Mouse (Mus musculus) liver, embryonic 13.5 days (tissue): ENCODE results near the gene AI481877. TPM values are rescaled to one million over a fixed set of nuclear protein-coding genes. Genes with fewer than 3 reads are reported as not detected.

Experiments
- ATAC-seq: fragments of 200-750 bp; cut with Nextera tagmentation; 2 replicates; pipeline ENCODE4 v1.8.0; 2017; ENCODE audit warnings: low read depth, mild to moderate bottlenecking, moderate number of reproducible peaks, moderate library complexity
- DNase-seq: peaks from one replicate; pipeline ENCODE4 v3.0.0; 2022
- H3K27ac ChIP-seq: fragments of 300-500 bp; sonication (generic); 2 replicates; pipeline ENCODE4 v1.5.1; 2015; ENCODE audit warnings: moderate library complexity, mild to moderate bottlenecking, inconsistent platforms
- H3K27me3 ChIP-seq: fragments of 300-500 bp; sonication (generic); 2 replicates; pipeline ENCODE4 v1.6.1; 2015; ENCODE audit warnings: mild to moderate bottlenecking, inconsistent platforms
- H3K36me3 ChIP-seq: fragments of 300-500 bp; sonication (generic); 2 replicates; pipeline ENCODE4 v1.6.1; 2015; ENCODE audit warnings: mild to moderate bottlenecking, inconsistent platforms
- H3K4me1 ChIP-seq: fragments of 300-500 bp; sonication (generic); replicated peaks from 2 replicates; pipeline ENCODE4 v1.6.1; 2015; ENCODE audit warnings: inconsistent platforms
- H3K4me2 ChIP-seq: fragments of 300-500 bp; sonication (generic); 2 replicates; pipeline ENCODE4 v1.6.1; 2015; ENCODE audit warnings: inconsistent platforms, mild to moderate bottlenecking, moderate library complexity
- H3K4me3 ChIP-seq: fragments of 300-500 bp; sonication (generic); replicated peaks from 2 replicates; pipeline ENCODE4 v1.5.1; 2015; ENCODE audit warnings: mild to moderate bottlenecking, inconsistent platforms
- H3K9ac ChIP-seq: fragments of 300-500 bp; sonication (generic); 2 replicates; pipeline ENCODE4 v1.6.1; 2015; ENCODE audit warnings: mild to moderate bottlenecking, inconsistent platforms
- H3K9me3 ChIP-seq: fragments of 300-500 bp; sonication (generic); replicated peaks from 2 replicates; pipeline ENCODE4 v1.6.1; 2016; ENCODE audit warnings: inconsistent platforms
- WGBS: fragments of 180-500 bp; shearing (Covaris S2); methylation state at CpG from one replicate; pipeline ENCODE4 v1.1.7; 2015; ENCODE audit not compliant: insufficient replicate concordance; 5-methylcytosine and 5-hydroxymethylcytosine counted together
- polyA plus RNA-seq: library from polyadenylated mRNA; unstranded; fragments of >200 nt; fragmentation: Nextera tagmentation; extraction: Ambion mirVana; gene quantifications from 2 replicates; pipeline ENCODE4 v1.2.1, GENCODE M21; 2015

The AI481877 gene
- polyA plus RNA-seq, 1 experiment from 2014 or later: not detected

GRCm38 (mm10) chr4:59016922-59017321, 121.9 kb downstream of the AI481877 start:
- H3K27me3 ChIP-seq: no peaks in the 10 kb centered on the region
- no peak overlapping the region for H3K4me2 ChIP-seq
- H3K9ac ChIP-seq: no peak overlapping the region
- peaks cover 37% of the 10 kb centered on the region for H3K36me3 ChIP-seq
- H3K27ac ChIP-seq: no peak overlapping the region
- peaks cover 10% of the 10 kb centered on the region for H3K4me1 ChIP-seq
- ATAC-seq (peak; percentile 65), DNase-seq (no peak)
- no peaks in the 10 kb centered on the region for H3K9me3 ChIP-seq
- no peak overlapping the region for H3K4me3 ChIP-seq
- 48% methylated on average over 2 of the region's 2 CpGs for WGBS

- Histone ChIP-seq H3K27me3 (no peaks in the 10 kb centered on the region), H3K4me2 (no peak overlapping the region), H3K9ac (no peak overlapping the region), H3K4me1 (peaks cover 26% of the 10 kb centered on the region), H3K9me3 (no peaks in the 10 kb centered on the region), H3K4me3 (no peak overlapping the region), H3K27ac (no peak overlapping the region), H3K36me3 (peaks cover 27% of the 10 kb centered on the region)
- DNase-seq: no peak
- no peak for ATAC-seq
- 75% methylated on average over 3 of the region's 3 CpGs for WGBS
Observed at GRCm38 (mm10) chr4:59015181-59015580, 123.6 kb downstream of the AI481877 start.

- H3K4me2 ChIP-seq: no peak overlapping the region
- peaks cover 52% of the 10 kb centered on the region for H3K4me1 ChIP-seq
- H3K27me3 ChIP-seq: no peaks in the 10 kb centered on the region
- ATAC-seq (no peak), DNase-seq (no peak)
- H3K9ac ChIP-seq: no peak overlapping the region
- no peak overlapping the region for H3K4me3 ChIP-seq
- 43% methylated on average over 3 of the region's 3 CpGs for WGBS
- peaks cover 6% of the 10 kb centered on the region; the same call in 1 of the 2 replicates for H3K36me3 ChIP-seq
- no peak overlapping the region; the same call in 1 of the 2 replicates for H3K27ac ChIP-seq
- no peaks in the 10 kb centered on the region for H3K9me3 ChIP-seq
Observed at GRCm38 (mm10) chr4:59011446-59011845, 127.3 kb downstream of the AI481877 start.

- Histone ChIP-seq H3K9me3 (no peaks in the 10 kb centered on the region), H3K4me3 (no peak overlapping the region), H3K4me1 (peaks cover 69% of the 10 kb centered on the region), H3K27ac (no peak overlapping the region), H3K36me3 (peaks cover 6% of the 10 kb centered on the region; the same call in 1 of the 2 replicates), H3K27me3 (no peaks in the 10 kb centered on the region), H3K9ac (no peak overlapping the region), H3K4me2 (no peak overlapping the region)
- no peak for DNase-seq
- ATAC-seq: no peak
- 22% methylated on average over 4 of the region's 4 CpGs for WGBS
Observed at GRCm38 (mm10) chr4:59009696-59010095, 129.1 kb downstream of the AI481877 start.

GRCm38 (mm10) chr4:59009186-59009585, 129.6 kb downstream of the AI481877 start:
- no peak overlapping the region for H3K27ac ChIP-seq
- no peaks in the 10 kb centered on the region for H3K9me3 ChIP-seq
- no peaks in the 10 kb centered on the region for H3K27me3 ChIP-seq
- peak overlapping the region; percentile 11; the same call in 1 of the 2 replicates for H3K4me2 ChIP-seq
- DNase-seq: no peak
- H3K9ac ChIP-seq: no peak overlapping the region
- H3K4me3 ChIP-seq: no peak overlapping the region
- peaks cover 4% of the 10 kb centered on the region; the same call in 1 of the 2 replicates for H3K36me3 ChIP-seq
- peaks cover 74% of the 10 kb centered on the region for H3K4me1 ChIP-seq
- WGBS: 41% methylated on average over 7 of the region's 7 CpGs
- ATAC-seq: no peak

- no peak for DNase-seq
- Histone ChIP-seq H3K4me1 (peaks cover 81% of the 10 kb centered on the region), H3K27ac (no peak overlapping the region), H3K4me2 (no peak overlapping the region), H3K4me3 (no peak overlapping the region), H3K9me3 (no peaks in the 10 kb centered on the region), H3K27me3 (no peaks in the 10 kb centered on the region), H3K36me3 (no peaks in the 10 kb centered on the region), H3K9ac (no peak overlapping the region)
- WGBS: 76% methylated on average over 5 of the region's 5 CpGs
- no peak for ATAC-seq
Observed at GRCm38 (mm10) chr4:59007974-59008373, 130.8 kb downstream of the AI481877 start.

- ATAC-seq: no peak
- Histone ChIP-seq H3K27ac (no peak overlapping the region), H3K27me3 (no peaks in the 10 kb centered on the region), H3K36me3 (no peaks in the 10 kb centered on the region), H3K4me3 (no peak overlapping the region), H3K9ac (no peak overlapping the region), H3K9me3 (no peaks in the 10 kb centered on the region), H3K4me2 (no peak overlapping the region), H3K4me1 (peaks cover 85% of the 10 kb centered on the region)
- 70% methylated on average over 6 of the region's 6 CpGs for WGBS
- DNase-seq: no peak
Observed at GRCm38 (mm10) chr4:59007016-59007415, 131.8 kb downstream of the AI481877 start.

- Histone ChIP-seq H3K4me2 (no peak overlapping the region), H3K9me3 (no peaks in the 10 kb centered on the region), H3K4me3 (no peak overlapping the region), H3K4me1 (peaks cover 77% of the 10 kb centered on the region), H3K36me3 (no peaks in the 10 kb centered on the region), H3K9ac (no peak overlapping the region), H3K27me3 (no peaks in the 10 kb centered on the region), H3K27ac (no peak overlapping the region)
- 50% methylated on average over 8 of the region's 8 CpGs for WGBS
- ATAC-seq (no peak), DNase-seq (no peak)
Observed at GRCm38 (mm10) chr4:59006211-59006610, 132.6 kb downstream of the AI481877 start.

- H3K9ac ChIP-seq: peak overlapping the region; percentile 95
Observed at GRCm38 (mm10) chr4:59003806-59004200, 135.0 kb downstream of the AI481877 start.

GRCm38 (mm10) chr4:59002948-59003805, 135.6 kb downstream of the AI481877 start, which contains the start of gene Gm20503:
Gm20503 (plus strand) TSS chr4:59003210.
- Histone ChIP-seq H3K4me1 (peaks cover 55% of the 10 kb centered on the region), H3K9me3 (no peaks in the 10 kb centered on the region), H3K36me3 (no peaks in the 10 kb centered on the region), H3K27me3 (no peaks in the 10 kb centered on the region), H3K4me3 (peak within 1 kb of the TSS; percentile 97), H3K27ac (peak within 1 kb of the TSS; percentile 87), H3K4me2 (peak within 1 kb of the TSS; percentile 98), H3K9ac (peak within 1 kb of the TSS; percentile 95)
- peak; percentile 98 for ATAC-seq
- WGBS: under 1% methylated on average over 82 of the region's 89 CpGs
- peak; percentile 87 for DNase-seq

More at GRCm38 (mm10) chr4:59003806-59004200, 135.0 kb downstream of the AI481877 start:
- Histone ChIP-seq H3K27ac (peak overlapping the region; percentile 87), H3K27me3 (no peaks in the 10 kb centered on the region), H3K4me3 (peak overlapping the region; percentile 97), H3K9me3 (no peaks in the 10 kb centered on the region), H3K36me3 (no peaks in the 10 kb centered on the region), H3K4me2 (peak overlapping the region; percentile 98), H3K4me1 (peaks cover 56% of the 10 kb centered on the region)
- 11% methylated on average over 7 of the region's 7 CpGs for WGBS
- DNase-seq (no peak), ATAC-seq (no peak)

GRCm38 (mm10) chr4:59000614-59001013, 138.2 kb downstream of the AI481877 start:
- no peaks in the 10 kb centered on the region for H3K36me3 ChIP-seq
- H3K27ac ChIP-seq: no peak overlapping the region
- ATAC-seq (no peak), DNase-seq (no peak)
- no peaks in the 10 kb centered on the region for H3K9me3 ChIP-seq
- no peak overlapping the region for H3K9ac ChIP-seq
- H3K4me1 ChIP-seq: peaks cover 47% of the 10 kb centered on the region
- no peaks in the 10 kb centered on the region for H3K27me3 ChIP-seq
- no peak overlapping the region for H3K4me2 ChIP-seq
- no peak overlapping the region for H3K4me3 ChIP-seq
- WGBS: 2% methylated on average over 2 of the region's 2 CpGs
